Mouse (Mus musculus): Measurements from ENCODE around the gene Slc6a21. TPM values are rescaled to one million over a fixed set of nuclear protein-coding genes. Genes with fewer than 3 reads are reported as not detected.

Gene Slc6a21
- polyA plus RNA-seq (2015; fragmentation: Nextera tagmentation; extraction: Ambion mirVana) = not detected in 2 replicates

- ATAC-seq (ENCODE audit: insufficient number of reproducible peaks, insufficient read depth, low FRiP score, low TSS enrichment, low read depth) = no peak
- Histone ChIP-seq H3K4me3 (peak within 1 kb of the TSS; percentile 38), H3K9ac (peak within 1 kb of the TSS; percentile 57), H3K36me3 (no peaks in the 10 kb centered on the region), H3K9me3 (no peaks in the 10 kb centered on the region), H3K27me3 (peaks cover 30% of the 10 kb centered on the region), H3K27ac (no peak within 1 kb of the TSS), H3K4me1 (peaks cover 3% of the 10 kb centered on the region; the same call in 1 of the 2 replicates), H3K4me2 (peak within 1 kb of the TSS; percentile 64)
- WGBS = 8% methylated on average over 44 of the region's 44 CpGs
These were observed at the start of gene Slc6a21 for GRCm38 (mm10) chr7:45277136-45277760. Slc6a21 (plus strand) TSS chr7:45277513.

- H3K4me3 ChIP-seq = no peak overlapping the region
- peaks cover 88% of the 10 kb centered on the region for H3K36me3 ChIP-seq
- no peaks in the 10 kb centered on the region for H3K27me3 ChIP-seq
- no peak overlapping the region for H3K9ac ChIP-seq
- no peak overlapping the region for H3K4me2 ChIP-seq
- 95% methylated on average over 18 of the region's 18 CpGs for WGBS
- H3K4me1 ChIP-seq = peaks cover 16% of the 10 kb centered on the region
- H3K27ac ChIP-seq = no peak overlapping the region
- ATAC-seq (ENCODE audit: insufficient number of reproducible peaks, insufficient read depth, low FRiP score, low TSS enrichment, low read depth) = no peak
- no peaks in the 10 kb centered on the region for H3K9me3 ChIP-seq
These were observed 48.8 kb upstream of the Slc6a21 start for GRCm38 (mm10) chr7:45228548-45228947.

- Histone ChIP-seq H3K36me3 (peaks cover 88% of the 10 kb centered on the region), H3K9ac (no peak overlapping the region), H3K9me3 (no peaks in the 10 kb centered on the region), H3K4me1 (peaks cover 21% of the 10 kb centered on the region), H3K27me3 (no peaks in the 10 kb centered on the region), H3K4me3 (no peak overlapping the region), H3K27ac (no peak overlapping the region), H3K4me2 (no peak overlapping the region)
- no peak for ATAC-seq (ENCODE audit: insufficient number of reproducible peaks, insufficient read depth, low FRiP score, low TSS enrichment, low read depth)
- 93% methylated on average over 8 of the region's 8 CpGs for WGBS
These were observed 48.3 kb upstream of the Slc6a21 start for GRCm38 (mm10) chr7:45229046-45229445.

GRCm38 (mm10) chr7:45229459-45230203, 47.7 kb upstream of the Slc6a21 start:
- WGBS = 89% methylated on average over 7 of the region's 7 CpGs
- H3K36me3 ChIP-seq = peaks cover 84% of the 10 kb centered on the region
- no peaks in the 10 kb centered on the region for H3K9me3 ChIP-seq

GRCm38 (mm10) chr7:45231192-45231591, 46.1 kb upstream of the Slc6a21 start:
- no peak for ATAC-seq (ENCODE audit: insufficient number of reproducible peaks, insufficient read depth, low FRiP score, low TSS enrichment, low read depth)
- Histone ChIP-seq H3K36me3 (peaks cover 68% of the 10 kb centered on the region), H3K4me3 (no peak overlapping the region), H3K27me3 (no peaks in the 10 kb centered on the region), H3K9ac (no peak overlapping the region), H3K27ac (no peak overlapping the region), H3K4me1 (peaks cover 38% of the 10 kb centered on the region), H3K9me3 (no peaks in the 10 kb centered on the region), H3K4me2 (no peak overlapping the region)
- 91% methylated on average over 12 of the region's 12 CpGs for WGBS

More at GRCm38 (mm10) chr7:45229459-45230203, 47.7 kb upstream of the Slc6a21 start:
- Histone ChIP-seq H3K4me3 (no peak overlapping the region; the same call in 1 of the 2 replicates), H3K27me3 (no peaks in the 10 kb centered on the region), H3K27ac (no peak overlapping the region), H3K4me1 (peaks cover 27% of the 10 kb centered on the region), H3K9ac (no peak overlapping the region), H3K4me2 (no peak overlapping the region)
- ATAC-seq (ENCODE audit: insufficient number of reproducible peaks, insufficient read depth, low FRiP score, low TSS enrichment, low read depth) = no peak

- no peak for ATAC-seq (ENCODE audit: insufficient number of reproducible peaks, insufficient read depth, low FRiP score, low TSS enrichment, low read depth)
- Histone ChIP-seq H3K9ac (no peak overlapping the region), H3K36me3 (peaks cover 61% of the 10 kb centered on the region), H3K9me3 (no peaks in the 10 kb centered on the region), H3K27me3 (no peaks in the 10 kb centered on the region), H3K27ac (no peak overlapping the region), H3K4me1 (peaks cover 38% of the 10 kb centered on the region), H3K4me3 (no peak overlapping the region), H3K4me2 (no peak overlapping the region)
- 86% methylated on average over 11 of the region's 11 CpGs for WGBS
These were observed 45.4 kb upstream of the Slc6a21 start for GRCm38 (mm10) chr7:45231941-45232340.

GRCm38 (mm10) chr7:45232716-45233465, 44.4 kb upstream of the Slc6a21 start:
- ATAC-seq (ENCODE audit: insufficient number of reproducible peaks, insufficient read depth, low FRiP score, low TSS enrichment, low read depth) = no peak
- no peak overlapping the region for H3K4me3 ChIP-seq
- no peak overlapping the region for H3K4me2 ChIP-seq
- no peaks in the 10 kb centered on the region for H3K9me3 ChIP-seq
- WGBS = 69% methylated on average over 13 of the region's 13 CpGs
- peaks cover 54% of the 10 kb centered on the region for H3K36me3 ChIP-seq
- H3K27ac ChIP-seq = no peak overlapping the region
- H3K4me1 ChIP-seq = peaks cover 38% of the 10 kb centered on the region
- no peaks in the 10 kb centered on the region for H3K27me3 ChIP-seq
- 0 out of 2 replicates have a peak overlapping the region, but pooled peaks have one; percentile 36 for H3K9ac ChIP-seq

- 32% methylated on average over 20 of the region's 20 CpGs for WGBS
- H3K4me3 ChIP-seq = no peak overlapping the region
- ATAC-seq (ENCODE audit: insufficient number of reproducible peaks, insufficient read depth, low FRiP score, low TSS enrichment, low read depth) = no peak
These were observed 43.6 kb upstream of the Slc6a21 start for GRCm38 (mm10) chr7:45233580-45234332.

GRCm38 (mm10) chr7:45234333-45234841, 42.9 kb upstream of the Slc6a21 start:
- 0 out of 2 replicates have a peak, but pooled peaks have one; percentile 13 for ATAC-seq (ENCODE audit: insufficient number of reproducible peaks, insufficient read depth, low FRiP score, low TSS enrichment, low read depth)
- Histone ChIP-seq H3K9me3 (no peaks in the 10 kb centered on the region), H3K27me3 (peaks cover 8% of the 10 kb centered on the region), H3K36me3 (peaks cover 39% of the 10 kb centered on the region), H3K9ac (0 out of 2 replicates have a peak overlapping the region, but pooled peaks have one; percentile 54), H3K4me2 (peak overlapping the region; percentile 58), H3K27ac (peak overlapping the region; percentile 56), H3K4me1 (peaks cover 38% of the 10 kb centered on the region), H3K4me3 (peak overlapping the region; percentile 33)
- 13% methylated on average over 29 of the region's 29 CpGs for WGBS

More at GRCm38 (mm10) chr7:45233580-45234332, 43.6 kb upstream of the Slc6a21 start:
- no peaks in the 10 kb centered on the region for H3K9me3 ChIP-seq
- H3K4me1 ChIP-seq = peaks cover 38% of the 10 kb centered on the region
- H3K27ac ChIP-seq = peak overlapping the region; percentile 56
- peaks cover 2% of the 10 kb centered on the region; the same call in 1 of the 2 replicates for H3K27me3 ChIP-seq
- H3K36me3 ChIP-seq = peaks cover 45% of the 10 kb centered on the region
- H3K9ac ChIP-seq = 0 out of 2 replicates have a peak overlapping the region, but pooled peaks have one; percentile 54
- peak overlapping the region; percentile 58 for H3K4me2 ChIP-seq

GRCm38 (mm10) chr7:45234922-45235571, 42.3 kb upstream of the Slc6a21 start:
- peak overlapping the region; percentile 66; the same call in 1 of the 2 replicates for H3K27ac ChIP-seq
- peaks cover 38% of the 10 kb centered on the region for H3K4me1 ChIP-seq
- peak overlapping the region; percentile 62 for H3K9ac ChIP-seq
- peak overlapping the region; percentile 58 for H3K4me2 ChIP-seq
- H3K4me3 ChIP-seq = peak overlapping the region; percentile 33
- H3K9me3 ChIP-seq = no peaks in the 10 kb centered on the region
- ATAC-seq (ENCODE audit: insufficient number of reproducible peaks, insufficient read depth, low FRiP score, low TSS enrichment, low read depth) = peak; percentile 67
- H3K27me3 ChIP-seq = peaks cover 11% of the 10 kb centered on the region
- peaks cover 33% of the 10 kb centered on the region for H3K36me3 ChIP-seq
- WGBS = 4% methylated on average over 21 of the region's 21 CpGs

All from embryonic facial prominence, embryonic 13.5 days (tissue).